Mouse (Mus musculus): ENCODE data around the gene Stoml2. TPM values are rescaled to one million over a fixed set of nuclear protein-coding genes. Genes with fewer than 3 reads are reported as not detected.

Stoml2 gene
- 105 and 125 TPM in 2 replicates for polyA plus RNA-seq (2012; rRNA removed)

DNA sequence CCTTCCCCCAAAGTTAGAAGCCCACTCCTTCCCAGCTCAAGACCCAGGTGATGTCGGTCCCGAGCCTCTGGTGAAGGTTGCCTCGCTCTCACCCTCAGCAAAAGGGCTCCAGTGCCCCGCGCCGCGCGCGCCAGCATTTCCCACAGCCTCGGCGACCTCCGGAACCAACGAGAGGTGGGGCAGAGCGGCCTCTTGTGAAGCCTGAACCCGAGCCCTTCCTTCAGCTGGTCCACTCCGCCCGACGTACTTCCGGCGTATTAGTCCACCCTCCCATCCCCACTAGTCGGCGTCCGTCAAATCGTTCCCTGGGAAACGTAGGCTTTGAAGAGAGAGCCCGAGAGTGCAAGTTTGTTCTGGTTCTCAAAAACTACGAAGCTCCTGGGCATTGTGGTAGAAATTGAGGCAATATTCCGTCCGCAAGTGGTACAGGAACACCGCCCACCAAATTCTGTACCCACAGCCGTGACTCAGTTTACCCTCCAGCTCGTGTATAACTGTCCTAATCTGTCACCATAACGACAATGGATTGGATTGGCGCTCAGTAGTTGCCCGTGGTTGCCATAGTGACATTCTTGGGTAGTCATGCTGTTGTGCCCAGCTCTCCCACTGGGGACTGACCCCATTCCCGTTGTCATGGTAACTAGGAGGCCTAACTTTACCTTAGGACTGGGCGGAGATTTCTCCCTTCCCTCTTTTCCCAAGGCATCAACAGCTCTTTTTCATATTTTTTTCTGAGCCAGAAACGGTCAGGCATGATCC lies at the start of gene Stoml2:
Gene Stoml2 (minus strand): TSS at position 474 of the 759 bp plus-strand sequence.

DNA sequence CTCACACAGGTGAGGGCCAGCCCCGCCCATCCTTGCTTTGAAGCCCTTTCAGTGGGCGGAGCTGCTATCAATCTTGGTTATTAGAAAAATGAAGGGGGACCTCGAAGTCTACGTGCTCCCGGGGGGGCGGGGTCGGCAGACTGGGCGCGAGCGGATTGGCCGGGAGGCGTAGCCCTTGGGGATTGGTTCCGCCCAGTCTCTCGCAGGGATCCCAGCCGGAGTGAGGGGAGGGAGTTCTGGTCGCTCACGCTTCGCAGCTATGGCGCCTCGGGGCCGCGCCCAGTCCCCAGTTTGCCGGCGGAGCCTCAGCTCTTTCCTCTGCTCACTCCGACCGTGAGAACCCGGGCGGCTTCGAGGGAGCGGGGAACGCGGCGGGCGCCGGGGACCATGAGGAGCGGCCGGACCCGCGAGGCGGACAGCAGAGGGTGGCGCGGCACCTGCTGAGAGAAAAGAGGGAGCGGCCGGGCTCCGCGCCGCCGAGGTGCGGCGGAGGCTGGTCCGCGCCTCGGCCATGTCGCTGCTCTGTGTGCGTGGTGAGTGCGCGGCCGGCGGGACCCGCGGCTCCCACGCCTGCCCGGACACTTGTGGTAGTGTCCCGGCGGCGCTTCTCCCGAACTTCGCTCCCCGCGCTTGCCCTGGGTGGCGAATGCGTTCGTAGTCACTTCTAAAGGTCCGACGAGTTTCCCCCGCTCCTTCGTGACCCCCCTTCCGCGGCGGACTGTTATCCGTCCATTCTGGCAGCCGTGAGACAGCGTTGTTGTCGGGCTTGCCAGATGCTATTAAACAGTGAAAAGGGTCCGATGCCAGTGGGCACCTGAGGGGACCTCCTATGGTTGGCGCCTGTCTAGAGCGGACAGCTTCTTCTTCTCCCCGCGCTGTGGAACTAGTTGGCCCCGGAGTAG lies 27.5 kb upstream of the Stoml2 start, which contains the start of gene Unc13b:
Gene Unc13b (plus strand): TSS at position 201 of the 902 bp plus-strand sequence.

GRCm38 (mm10) chr4:43045659-43046302 lies 14.3 kb upstream of the Stoml2 start, which contains the start of gene Fam214b:
Gene Fam214b (minus strand): TSS chr4:43046220.

GRCm38 (mm10) chr4:43025084-43025960 lies 6.2 kb downstream of the Stoml2 start, which contains the start of gene Pigo:
Gene Pigo (minus strand): TSS chr4:43025819.

GRCm38 (mm10) chr4:43010161-43011038 lies 21.1 kb downstream of the Stoml2 start, which contains the start of gene Fancg:
Gene Fancg (minus strand): TSS chr4:43010506.

DNA sequence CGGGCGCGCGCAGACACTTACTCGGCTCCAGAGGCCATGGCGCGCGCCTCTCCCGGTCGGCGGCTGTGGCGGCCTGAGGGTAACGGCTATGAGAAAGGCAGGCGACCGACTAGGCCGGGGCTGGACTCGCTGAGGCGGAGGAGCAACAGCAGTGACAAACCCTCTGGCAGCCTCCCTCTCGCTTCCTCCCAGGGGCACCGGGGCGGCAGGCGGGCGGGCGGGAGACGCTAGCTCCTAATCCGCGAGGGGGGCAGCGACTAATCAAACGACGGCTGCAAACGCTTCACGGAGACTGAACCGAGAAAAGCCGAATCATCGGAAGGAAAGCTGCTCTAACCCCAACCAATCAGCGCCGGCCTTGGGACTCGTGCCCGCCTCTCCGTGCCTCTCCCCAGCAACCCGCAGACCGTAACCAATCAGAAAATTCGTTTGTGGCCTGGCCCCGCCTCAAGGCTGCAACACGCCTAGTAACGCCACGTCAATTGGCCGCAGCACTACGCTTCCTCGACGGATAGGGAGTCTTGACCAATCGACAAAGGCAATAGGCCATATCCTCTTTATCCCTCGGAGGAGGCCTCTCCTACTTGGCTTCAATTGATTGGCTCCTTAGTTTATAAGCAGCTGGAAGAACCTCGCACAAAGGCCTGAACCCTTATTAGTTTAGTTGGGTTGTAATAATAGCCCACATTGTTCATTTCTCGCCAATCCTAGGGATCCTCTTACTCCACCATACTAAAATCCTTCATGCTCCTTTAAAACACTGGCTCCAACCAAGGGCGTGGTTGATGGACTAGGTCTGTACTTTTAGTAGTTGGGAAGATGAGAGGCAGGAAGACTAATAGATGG lies 31.1 kb downstream of the Stoml2 start, which contains the start of gene Vcp:
Gene Vcp (minus strand): TSS at position 367 of the 846 bp plus-strand sequence.

Other genes with a start within 250 kb of the Stoml2 start
- not detected in 2 replicates for gene Fam205a1, start 177.8 kb downstream of the Stoml2 start, polyA plus RNA-seq (2012; rRNA removed)
- gene Gm12394, start 174.9 kb downstream of the Stoml2 start, polyA plus RNA-seq (2012; rRNA removed) = not detected in 2 replicates
- gene Fam205c, start 157.5 kb downstream of the Stoml2 start, polyA plus RNA-seq (2012; rRNA removed) = not detected in 2 replicates
- 3.9 and 6.2 TPM in 2 replicates for gene Phf24, start 115.0 kb downstream of the Stoml2 start, polyA plus RNA-seq (2012; rRNA removed)
- gene Dnajb5, start 81.9 kb downstream of the Stoml2 start, polyA plus RNA-seq (2012; rRNA removed) = 8.6 and 8.7 TPM in 2 replicates
- gene 1700022I11Rik, start 62.1 kb downstream of the Stoml2 start, polyA plus RNA-seq (2012; rRNA removed) = not detected in 2 replicates
- 187 and 349 TPM in 2 replicates for gene Vcp, start 31.2 kb downstream of the Stoml2 start, polyA plus RNA-seq (2012; rRNA removed)
- gene Fancg, start 21.2 kb downstream of the Stoml2 start, polyA plus RNA-seq (2012; rRNA removed) = 12.6 and 15.2 TPM in 2 replicates
- gene Pigo, start 5.9 kb downstream of the Stoml2 start, polyA plus RNA-seq (2012; rRNA removed) = 20.6 and 22.7 TPM in 2 replicates
- 17.5 and 17.7 TPM in 2 replicates for gene Fam214b, start 14.5 kb upstream of the Stoml2 start, polyA plus RNA-seq (2012; rRNA removed)
- 21.5 and 23.5 TPM in 2 replicates for gene Unc13b, start 27.2 kb upstream of the Stoml2 start, polyA plus RNA-seq (2012; rRNA removed)
- 0.34 and 0.39 TPM in 2 replicates for gene Atp8b5, start 235.4 kb upstream of the Stoml2 start, polyA plus RNA-seq (2012; rRNA removed)

Measured in ovary, adult 2 months (tissue).